Mouse (Mus musculus): ENCODE results near the gene Cnmd. TPM values are rescaled to one million over a fixed set of nuclear protein-coding genes. Genes with fewer than 3 reads are reported as not detected.
A peak's percentile ranks its signal among the peaks of the same experiment; 100 is the strongest.

The Cnmd gene
- polyA plus RNA-seq (2016; fragmentation: Nextera tagmentation; extraction: Ambion mirVana), result 6.9 and 8.6 TPM in 2 replicates

- peak within 1 kb of the TSS; percentile 24 for H3K4me3 ChIP-seq (replicated peaks)
- ATAC-seq (ENCODE audit: low FRiP score), result no peak
- H3K4me2 ChIP-seq, result peak within 1 kb of the TSS; percentile 48
- H3K27me3 ChIP-seq, result peaks cover 10% of the 10 kb centered on the region; the same call in 1 of the 2 replicates
- H3K9me3 ChIP-seq, result no peaks in the 10 kb centered on the region
- H3K9ac ChIP-seq, result no peak within 1 kb of the TSS
- H3K36me3 ChIP-seq (replicated peaks), result no peaks in the 10 kb centered on the region
- H3K27ac ChIP-seq, result no peak within 1 kb of the TSS
- WGBS, result 62% methylated on average over 4 of the region's 4 CpGs
- peaks cover 15% of the 10 kb centered on the region for H3K4me1 ChIP-seq
Observed at GRCm38 (mm10) chr14:79662001-79662400, at the start of gene Cnmd. Gene Cnmd, minus strand, starts transcription at chr14:79662170.

DNA sequence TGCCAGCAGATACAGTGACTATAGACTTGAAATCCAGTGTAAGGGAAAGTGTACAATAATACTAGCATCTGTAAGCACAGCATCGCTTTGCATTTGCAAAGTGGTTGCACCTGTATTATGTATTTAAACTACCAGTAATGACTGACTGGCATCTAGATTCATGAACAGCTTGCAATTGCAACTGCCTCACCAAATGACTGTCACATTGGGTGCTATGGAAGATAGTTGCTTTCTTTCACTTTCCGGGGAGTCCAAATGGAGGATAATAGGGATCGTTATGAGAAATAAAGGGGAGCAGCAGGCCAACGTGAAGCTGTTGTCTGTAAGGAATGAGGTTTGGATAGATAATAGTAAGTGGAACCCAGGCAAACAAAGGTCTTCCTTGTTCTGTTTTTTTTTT, 49.3 kb upstream of the Cnmd start:
- Histone ChIP-seq H3K27ac (no peak overlapping the region), H3K4me1 (0 out of 2 replicates have a peak, but pooled peaks cover 4% of the 10 kb centered on the region), H3K27me3 (no peaks in the 10 kb centered on the region), H3K4me3 (replicated peaks) (no peak overlapping the region), H3K9ac (no peak overlapping the region), H3K9me3 (no peaks in the 10 kb centered on the region), H3K4me2 (no peak overlapping the region), H3K36me3 (replicated peaks) (no peaks in the 10 kb centered on the region)
- WGBS, result 44% methylated on average over 4 of the region's 4 CpGs
- no peak for ATAC-seq (ENCODE audit: low FRiP score)

DNA sequence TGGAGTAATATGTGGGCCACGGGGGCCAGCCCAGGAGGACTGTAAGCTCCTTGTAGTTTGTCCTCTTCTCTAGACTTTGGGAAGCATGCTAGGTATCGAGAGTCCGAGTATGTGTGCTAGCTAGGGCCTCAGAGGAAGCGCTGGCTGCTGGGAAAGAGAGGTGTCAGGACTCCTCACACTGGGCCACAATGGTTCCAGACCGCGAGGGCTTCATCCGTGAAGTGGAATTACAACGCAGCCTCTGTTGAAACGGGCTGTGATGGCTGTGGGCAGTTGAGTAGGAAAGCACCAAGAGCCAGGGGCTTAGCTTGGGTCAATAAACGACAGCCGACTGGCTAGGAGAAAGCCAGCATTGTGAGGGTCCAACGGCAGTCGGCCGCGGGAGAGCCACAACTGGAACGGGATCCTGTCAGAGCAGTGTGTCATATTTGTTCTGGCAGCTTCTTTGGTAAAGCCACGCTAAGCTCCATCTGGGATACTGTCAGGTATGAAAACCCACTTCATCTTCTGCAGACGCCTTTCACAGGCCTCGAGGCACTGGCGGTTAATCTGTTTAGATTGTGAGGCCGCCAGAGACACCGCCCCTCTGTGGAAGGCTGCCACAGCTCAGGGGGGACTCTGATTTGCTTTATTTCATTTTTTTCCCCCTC, 41.7 kb upstream of the Cnmd start:
- peaks cover 18% of the 10 kb centered on the region for H3K4me1 ChIP-seq
- H3K9me3 ChIP-seq, result no peaks in the 10 kb centered on the region
- no peak overlapping the region for H3K9ac ChIP-seq
- 85% methylated on average over 22 of the region's 22 CpGs for WGBS
- H3K4me2 ChIP-seq, result no peak overlapping the region
- H3K27ac ChIP-seq, result no peak overlapping the region
- no peak overlapping the region for H3K4me3 ChIP-seq (replicated peaks)
- H3K27me3 ChIP-seq, result 0 out of 2 replicates have a peak, but pooled peaks cover 3% of the 10 kb centered on the region
- ATAC-seq (ENCODE audit: low FRiP score), result no peak
- H3K36me3 ChIP-seq (replicated peaks), result no peaks in the 10 kb centered on the region

DNA sequence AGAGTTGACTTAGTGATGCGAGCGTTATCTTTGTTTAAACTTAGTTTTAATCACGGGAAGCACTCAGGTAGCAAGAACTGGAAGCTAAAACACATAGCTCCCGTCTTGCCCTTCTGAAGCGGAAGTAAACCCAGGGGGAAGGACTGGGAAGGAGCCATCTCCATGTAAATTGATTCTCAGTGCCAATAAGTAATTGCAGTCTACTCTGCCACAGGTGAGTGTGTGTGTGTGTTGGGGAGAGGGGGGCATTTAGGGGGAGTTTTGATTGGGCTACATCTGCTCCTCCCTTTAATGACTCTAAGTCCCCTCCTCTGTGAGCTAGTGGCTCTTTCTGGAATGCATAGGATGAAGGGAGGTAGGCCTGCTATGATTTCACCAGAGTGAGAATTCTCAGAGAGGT, 39.6 kb upstream of the Cnmd start:
- ATAC-seq (ENCODE audit: low FRiP score), result no peak
- H3K4me3 ChIP-seq (replicated peaks), result no peak overlapping the region
- peak overlapping the region; percentile 37 for H3K27ac ChIP-seq
- no peak overlapping the region for H3K9ac ChIP-seq
- no peaks in the 10 kb centered on the region for H3K9me3 ChIP-seq
- H3K4me1 ChIP-seq, result peaks cover 18% of the 10 kb centered on the region
- 59% methylated on average over 5 of the region's 5 CpGs for WGBS
- no peak overlapping the region for H3K4me2 ChIP-seq
- 0 out of 2 replicates have a peak, but pooled peaks cover 3% of the 10 kb centered on the region for H3K27me3 ChIP-seq
- H3K36me3 ChIP-seq (replicated peaks), result no peaks in the 10 kb centered on the region

DNA sequence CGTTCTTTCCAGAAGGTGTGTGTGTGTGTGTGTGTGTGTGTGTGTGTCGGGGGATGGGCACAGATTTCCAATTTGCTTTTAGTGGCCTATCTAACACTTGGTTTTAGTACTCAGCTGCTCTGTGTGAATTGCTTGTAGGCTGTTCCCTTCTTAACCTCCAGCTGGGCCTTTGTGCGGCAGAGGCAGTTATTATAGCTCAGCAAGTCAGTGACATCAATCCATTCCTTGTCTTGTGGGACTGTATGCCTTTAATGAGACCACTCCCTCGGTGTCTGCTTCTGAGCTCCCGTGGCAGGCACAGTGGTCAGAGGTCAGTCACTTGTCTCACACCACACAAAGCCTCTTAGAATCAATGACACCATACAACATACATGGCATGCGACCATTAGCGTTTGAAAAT, 39.1 kb upstream of the Cnmd start:
- H3K4me1 ChIP-seq, result peaks cover 18% of the 10 kb centered on the region
- no peak overlapping the region for H3K9ac ChIP-seq
- 13% methylated on average over 7 of the region's 7 CpGs for WGBS
- no peak overlapping the region for H3K4me2 ChIP-seq
- no peak overlapping the region for H3K4me3 ChIP-seq (replicated peaks)
- no peaks in the 10 kb centered on the region for H3K9me3 ChIP-seq
- peak overlapping the region; percentile 37 for H3K27ac ChIP-seq
- H3K36me3 ChIP-seq (replicated peaks), result no peaks in the 10 kb centered on the region
- H3K27me3 ChIP-seq, result 0 out of 2 replicates have a peak, but pooled peaks cover 3% of the 10 kb centered on the region
- ATAC-seq (ENCODE audit: low FRiP score), result peak; percentile 86

GRCm38 (mm10) chr14:79699381-79699780, 37.4 kb upstream of the Cnmd start:
- WGBS, result 62% methylated on average over 6 of the region's 6 CpGs
- H3K27ac ChIP-seq, result no peak overlapping the region
- H3K4me3 ChIP-seq (replicated peaks), result no peak overlapping the region

DNA sequence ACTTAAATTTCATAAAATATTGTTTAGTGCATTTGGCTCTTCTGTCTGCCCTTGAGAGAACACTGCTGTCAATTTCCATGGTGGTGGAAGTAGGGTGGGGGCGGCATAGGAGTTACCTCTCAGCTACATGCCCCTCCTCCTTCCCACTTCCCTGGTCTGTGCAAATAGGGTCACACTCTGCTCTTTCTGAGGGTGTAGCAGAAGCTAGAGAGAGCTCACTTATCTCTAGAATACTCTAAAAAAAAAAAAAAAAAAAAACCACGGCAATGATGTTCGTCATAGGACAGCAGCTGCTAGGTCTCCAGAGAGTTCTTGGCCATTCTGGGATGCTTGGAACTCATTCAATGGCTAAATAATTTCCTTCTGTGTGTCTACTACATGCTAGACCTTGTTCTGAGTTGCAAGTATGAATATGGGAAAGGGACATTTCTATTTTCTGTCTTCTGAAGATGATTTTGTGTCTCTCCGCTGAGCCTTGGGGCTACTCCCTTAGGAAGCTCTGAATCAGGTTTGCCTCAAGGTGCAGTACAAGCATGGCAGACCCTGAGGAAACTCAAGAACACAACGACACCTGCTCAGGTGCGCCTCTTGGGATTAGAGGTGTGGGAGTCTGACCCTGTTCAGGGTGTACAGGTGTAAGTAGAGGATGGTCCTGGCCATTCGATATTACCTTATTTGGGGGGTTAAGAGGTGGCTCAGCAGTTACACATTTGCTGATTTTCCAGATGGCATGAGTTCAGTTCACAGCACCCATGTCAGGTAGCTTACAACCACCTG, 28.3 kb upstream of the Cnmd start:
- no peaks in the 10 kb centered on the region for H3K4me1 ChIP-seq
- H3K27me3 ChIP-seq, result no peaks in the 10 kb centered on the region
- no peaks in the 10 kb centered on the region for H3K9me3 ChIP-seq
- H3K4me2 ChIP-seq, result no peak overlapping the region
- H3K27ac ChIP-seq, result no peak overlapping the region
- ATAC-seq (ENCODE audit: low FRiP score), result no peak
- H3K4me3 ChIP-seq (replicated peaks), result no peak overlapping the region
- H3K9ac ChIP-seq, result no peak overlapping the region
- no peaks in the 10 kb centered on the region for H3K36me3 ChIP-seq (replicated peaks)
- WGBS, result 97% methylated on average over 7 of the region's 7 CpGs

More at GRCm38 (mm10) chr14:79699381-79699780, 37.4 kb upstream of the Cnmd start:
- H3K4me2 ChIP-seq, result no peak overlapping the region
- no peaks in the 10 kb centered on the region for H3K9me3 ChIP-seq
- no peak overlapping the region for H3K9ac ChIP-seq
- H3K27me3 ChIP-seq, result 0 out of 2 replicates have a peak, but pooled peaks cover 3% of the 10 kb centered on the region
- no peak for ATAC-seq (ENCODE audit: low FRiP score)
- H3K36me3 ChIP-seq (replicated peaks), result no peaks in the 10 kb centered on the region
- peaks cover 18% of the 10 kb centered on the region for H3K4me1 ChIP-seq

- no peaks in the 10 kb centered on the region for H3K9me3 ChIP-seq
- no peaks in the 10 kb centered on the region for H3K27me3 ChIP-seq
- ATAC-seq (ENCODE audit: low FRiP score), result no peak
- no peak overlapping the region for H3K4me3 ChIP-seq (replicated peaks)
- H3K4me1 ChIP-seq, result peaks cover 17% of the 10 kb centered on the region
- no peak overlapping the region for H3K27ac ChIP-seq
- H3K4me2 ChIP-seq, result no peak overlapping the region
- no peaks in the 10 kb centered on the region for H3K36me3 ChIP-seq (replicated peaks)
- 67% methylated on average over 5 of the region's 5 CpGs for WGBS
- H3K9ac ChIP-seq, result no peak overlapping the region
Observed at GRCm38 (mm10) chr14:79680652-79681051, 18.7 kb upstream of the Cnmd start.

DNA sequence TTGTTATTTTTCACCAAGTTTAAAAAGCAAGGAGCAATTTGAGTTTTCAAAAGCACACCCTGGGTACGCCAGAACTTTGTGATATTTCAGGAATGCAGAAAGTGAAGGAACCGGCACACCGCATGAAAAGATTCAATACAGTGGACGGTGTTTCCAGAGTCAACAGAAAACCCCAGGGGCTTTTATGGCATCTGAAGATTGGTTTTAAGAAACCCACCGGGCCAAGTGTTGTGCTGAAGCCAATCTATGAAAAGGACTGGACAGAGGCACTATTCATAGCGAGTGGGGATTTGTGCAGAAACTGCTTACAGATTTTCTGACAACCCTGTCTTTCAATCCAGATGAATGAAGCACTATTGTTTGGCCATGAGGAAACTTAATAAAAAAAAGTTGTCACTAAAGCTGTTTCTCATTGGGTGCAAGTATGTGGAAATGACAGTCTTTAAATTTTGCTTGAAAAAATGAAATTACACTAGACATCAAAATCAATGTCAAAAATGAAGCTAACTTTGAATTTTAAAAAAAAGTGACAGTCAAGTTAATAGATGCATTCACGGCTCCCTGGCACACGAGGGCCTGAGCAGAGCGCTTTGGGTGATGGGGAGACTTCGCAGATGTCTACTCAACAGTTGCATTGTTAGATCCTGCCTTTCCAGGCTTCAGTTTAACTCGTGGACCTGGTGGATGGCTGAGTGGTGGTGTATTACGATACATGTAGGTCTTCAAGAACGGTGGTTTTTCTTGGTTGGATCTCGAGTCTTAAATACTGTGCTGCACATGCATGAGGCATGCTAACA, 16.1 kb upstream of the Cnmd start:
- Histone ChIP-seq H3K9ac (no peak overlapping the region), H3K4me1 (peaks cover 25% of the 10 kb centered on the region), H3K4me2 (peak overlapping the region; percentile 10; the same call in 1 of the 2 replicates), H3K4me3 (replicated peaks) (no peak overlapping the region), H3K36me3 (replicated peaks) (no peaks in the 10 kb centered on the region), H3K9me3 (no peaks in the 10 kb centered on the region), H3K27ac (peak overlapping the region; percentile 42; the same call in 1 of the 2 replicates), H3K27me3 (no peaks in the 10 kb centered on the region)
- no peak for ATAC-seq (ENCODE audit: low FRiP score)
- 30% methylated on average over 14 of the region's 14 CpGs for WGBS

GRCm38 (mm10) chr14:79677108-79677753, 15.3 kb upstream of the Cnmd start:
- peaks cover 33% of the 10 kb centered on the region for H3K4me1 ChIP-seq
- no peak overlapping the region for H3K9ac ChIP-seq
- H3K4me2 ChIP-seq, result peak overlapping the region; percentile 6; the same call in 1 of the 2 replicates
- no peak for ATAC-seq (ENCODE audit: low FRiP score)
- H3K4me3 ChIP-seq (replicated peaks), result no peak overlapping the region
- H3K36me3 ChIP-seq (replicated peaks), result no peaks in the 10 kb centered on the region
- H3K27me3 ChIP-seq, result no peaks in the 10 kb centered on the region
- no peaks in the 10 kb centered on the region for H3K9me3 ChIP-seq
- no peak overlapping the region for H3K27ac ChIP-seq
- 48% methylated on average over 15 of the region's 15 CpGs for WGBS

DNA sequence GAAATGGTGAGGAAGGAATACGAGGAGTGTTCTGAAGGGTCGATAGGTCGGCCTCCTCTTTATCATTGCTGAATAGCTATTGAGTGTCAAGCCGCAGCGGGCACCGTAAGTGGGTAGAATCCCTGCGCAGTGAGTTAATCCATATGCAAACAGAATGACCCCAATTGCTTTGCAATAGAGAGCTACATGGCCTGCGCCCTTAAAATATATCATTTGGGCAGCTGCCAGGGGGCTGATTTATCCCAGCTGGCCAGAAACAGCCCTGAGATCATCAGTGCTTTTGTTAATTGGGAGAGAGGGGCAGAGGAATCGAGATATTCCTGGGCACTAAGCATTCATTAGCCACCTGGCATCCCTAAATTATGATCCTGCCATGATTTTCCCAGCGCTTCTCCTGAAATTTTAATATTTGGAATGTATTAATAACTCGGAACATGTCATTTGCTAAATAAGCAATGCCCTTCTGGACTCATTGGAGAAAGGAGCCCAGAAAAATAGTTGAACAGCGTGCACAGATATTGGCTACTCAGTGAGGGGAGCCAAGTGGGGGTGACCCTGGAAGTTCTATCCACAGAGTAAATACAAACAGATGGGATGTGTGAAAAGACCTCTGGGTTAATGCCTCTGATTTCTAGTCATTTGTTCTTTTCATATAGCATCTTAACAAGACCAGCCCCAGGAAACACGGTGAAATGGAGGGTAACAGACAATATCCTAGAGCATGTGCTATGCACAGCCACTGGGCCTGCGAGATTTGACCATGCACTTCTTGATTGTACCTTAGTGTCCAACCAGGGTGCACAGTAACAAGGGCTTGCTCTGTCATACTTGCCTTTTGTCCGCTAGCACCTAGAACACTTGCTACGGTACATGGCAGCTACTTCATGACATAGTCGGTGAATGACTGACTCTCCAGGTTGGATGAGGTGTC, 11.4 kb upstream of the Cnmd start:
- peak overlapping the region; percentile 42; the same call in 1 of the 2 replicates for H3K27ac ChIP-seq
- H3K4me2 ChIP-seq, result no peak overlapping the region
- no peaks in the 10 kb centered on the region for H3K36me3 ChIP-seq (replicated peaks)
- WGBS, result 58% methylated on average over 17 of the region's 17 CpGs
- no peaks in the 10 kb centered on the region for H3K27me3 ChIP-seq
- H3K9me3 ChIP-seq, result no peaks in the 10 kb centered on the region
- peak; percentile 74 for ATAC-seq (ENCODE audit: low FRiP score)
- no peak overlapping the region for H3K4me3 ChIP-seq (replicated peaks)
- peaks cover 33% of the 10 kb centered on the region for H3K4me1 ChIP-seq
- no peak overlapping the region for H3K9ac ChIP-seq
